Mouse (Mus musculus): ENCODE measurements around the gene Mrpl4. TPM values are rescaled to one million over a fixed set of nuclear protein-coding genes. Genes with fewer than 3 reads are reported as not detected.

Mrpl4 gene
- polyA plus RNA-seq, 1 experiment from 2014 or later, result 93.4 TPM

DNA sequence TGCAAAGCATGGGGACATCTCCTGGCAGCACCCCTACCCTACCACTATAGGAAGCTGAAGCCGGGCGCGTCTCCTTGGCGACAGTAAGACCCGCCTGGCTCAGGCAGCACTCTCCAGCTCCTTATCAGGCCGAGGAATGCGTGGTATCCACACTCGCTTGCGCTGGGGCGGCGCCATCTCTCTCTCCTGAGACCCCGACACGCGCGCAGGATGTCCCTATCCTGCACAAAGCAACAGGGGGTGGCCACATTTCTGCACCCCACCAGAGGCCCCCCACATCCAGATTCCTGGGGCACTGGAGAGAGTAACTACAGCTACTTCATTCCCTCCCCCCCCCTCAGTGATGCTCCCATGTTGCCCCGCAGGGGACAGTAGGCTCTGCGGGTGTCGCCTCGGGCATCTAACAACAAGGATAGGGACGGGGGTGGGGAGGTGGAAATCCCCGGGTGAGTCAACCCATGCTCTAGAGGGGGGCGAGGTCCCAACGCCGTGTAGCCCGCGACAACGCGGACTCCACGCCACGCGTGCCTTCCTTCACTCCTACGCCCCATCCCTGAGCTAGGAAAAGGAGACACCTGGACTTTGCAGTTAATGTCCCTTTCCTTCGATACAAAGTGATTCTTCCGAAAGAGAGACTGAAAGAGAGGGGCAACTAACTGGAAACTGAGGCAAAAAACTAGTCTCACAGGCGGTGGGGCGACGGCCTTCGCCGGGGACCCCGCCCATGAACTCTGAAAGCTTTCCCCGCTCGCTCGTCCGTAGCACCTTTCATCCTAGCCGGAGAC is 26.9 kb upstream of the Mrpl4 start:
- WGBS, result under 1% methylated on average over 45 of the region's 45 CpGs
- peak overlapping the region; percentile 99 for H3K4me2 ChIP-seq
- H3K36me3 ChIP-seq (replicated peaks), result no peaks in the 10 kb centered on the region
- 0 out of 2 replicates have a peak, but pooled peaks cover 3% of the 10 kb centered on the region for H3K27me3 ChIP-seq (replicated peaks)
- ATAC-seq (replicated peaks), result peak; percentile 55
- H3K4me3 ChIP-seq, result peak overlapping the region; percentile 70
- peaks cover 32% of the 10 kb centered on the region for H3K4me1 ChIP-seq
- H3K9me3 ChIP-seq, result no peaks in the 10 kb centered on the region
- peak overlapping the region; percentile 42; the same call in 1 of the 2 replicates for H3K27ac ChIP-seq
- H3K9ac ChIP-seq, result peak overlapping the region; percentile 64

DNA sequence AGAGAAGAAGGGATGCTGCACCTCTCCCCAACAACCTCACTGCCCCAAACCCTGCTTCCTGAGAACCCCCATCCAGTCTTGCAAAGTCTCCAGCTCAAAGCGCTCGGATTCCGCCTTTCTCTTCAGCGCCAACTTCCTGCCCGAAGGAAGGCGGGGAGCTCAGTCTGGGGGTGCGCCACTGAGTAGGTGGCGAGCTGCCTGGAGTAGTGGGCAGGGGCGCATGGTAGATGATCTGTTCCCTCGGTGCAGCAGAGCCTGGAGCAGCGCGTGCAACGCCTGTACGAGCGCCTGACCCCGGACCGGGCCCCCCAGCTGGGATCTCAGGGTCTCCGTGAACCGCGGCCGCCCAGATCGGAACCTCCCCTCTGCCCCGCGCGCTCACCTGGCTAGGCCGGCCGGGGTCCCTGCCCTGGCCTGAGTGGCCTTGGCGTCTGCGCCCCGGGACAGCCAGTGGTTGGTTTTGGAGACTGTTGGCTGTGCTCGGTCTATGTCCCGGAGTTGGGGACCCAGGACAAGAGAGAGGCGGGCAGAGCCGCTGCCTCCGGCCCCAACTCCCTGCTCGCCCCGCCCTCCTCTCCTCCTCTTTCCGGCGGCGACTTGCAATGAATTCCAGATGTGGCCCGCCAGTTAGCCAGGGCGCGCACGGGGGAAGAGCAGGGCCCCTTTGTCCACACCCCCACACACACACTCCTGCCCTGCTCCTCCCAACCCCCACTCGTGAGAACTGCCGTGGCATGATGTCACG is 26.1 kb upstream of the Mrpl4 start, which contains the start of gene S1pr2:
Gene S1pr2, minus strand, starts transcription at position 566 of the 745 bp plus-strand sequence.
- Histone ChIP-seq H3K9me3 (no peaks in the 10 kb centered on the region), H3K27ac (peak within 1 kb of the TSS; percentile 42; the same call in 1 of the 2 replicates), H3K4me1 (peaks cover 32% of the 10 kb centered on the region), H3K36me3 (replicated peaks) (no peaks in the 10 kb centered on the region), H3K4me2 (peak within 1 kb of the TSS; percentile 99), H3K9ac (peak within 1 kb of the TSS; percentile 64), H3K4me3 (peak within 1 kb of the TSS; percentile 70), H3K27me3 (replicated peaks) (0 out of 2 replicates have a peak, but pooled peaks cover 3% of the 10 kb centered on the region)
- ATAC-seq (replicated peaks), result peak; percentile 69
- under 1% methylated on average over 40 of the region's 47 CpGs for WGBS

DNA sequence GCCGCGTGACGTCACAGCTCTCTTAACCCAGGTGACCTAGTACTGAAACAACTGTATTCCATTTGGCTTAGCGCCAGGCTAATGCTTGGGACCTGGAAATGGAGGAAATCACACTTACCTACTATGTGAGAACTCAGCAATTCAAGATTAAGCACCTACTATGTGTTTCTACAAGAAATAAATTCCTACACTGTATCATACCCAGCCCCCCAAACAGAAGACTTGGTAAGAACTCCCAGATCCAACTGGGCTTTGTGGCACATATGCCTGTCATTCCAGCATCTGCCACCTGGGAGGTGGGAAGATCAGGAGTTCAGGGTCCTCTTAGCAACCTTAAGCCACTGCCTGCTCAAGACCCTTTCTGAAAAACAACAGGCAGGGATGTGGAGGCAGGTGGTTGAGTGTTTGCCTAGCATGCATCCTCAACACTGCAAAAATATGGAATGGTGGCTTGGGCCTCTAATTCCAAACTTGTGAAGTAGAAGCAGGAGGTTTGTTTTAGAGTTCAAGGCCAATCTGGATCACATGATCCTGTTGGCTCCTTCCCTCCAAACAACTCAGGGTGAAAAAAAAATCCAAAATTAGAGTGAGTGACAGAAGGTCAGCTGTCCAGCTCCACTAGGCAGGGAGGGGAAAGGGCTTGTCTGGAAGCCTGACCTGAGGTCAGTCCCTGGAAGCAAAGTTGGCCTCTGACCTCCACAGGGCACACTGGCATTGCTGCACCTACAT is 25.4 kb upstream of the Mrpl4 start:
- Histone ChIP-seq H3K4me1 (peaks cover 31% of the 10 kb centered on the region), H3K9ac (peak overlapping the region; percentile 64), H3K4me2 (peak overlapping the region; percentile 99), H3K9me3 (no peaks in the 10 kb centered on the region), H3K27ac (no peak overlapping the region), H3K36me3 (replicated peaks) (no peaks in the 10 kb centered on the region), H3K4me3 (peak overlapping the region; percentile 70), H3K27me3 (replicated peaks) (0 out of 2 replicates have a peak, but pooled peaks cover 3% of the 10 kb centered on the region)
- WGBS, result 2% methylated on average over 4 of the region's 4 CpGs
- no peak for ATAC-seq (replicated peaks)

DNA sequence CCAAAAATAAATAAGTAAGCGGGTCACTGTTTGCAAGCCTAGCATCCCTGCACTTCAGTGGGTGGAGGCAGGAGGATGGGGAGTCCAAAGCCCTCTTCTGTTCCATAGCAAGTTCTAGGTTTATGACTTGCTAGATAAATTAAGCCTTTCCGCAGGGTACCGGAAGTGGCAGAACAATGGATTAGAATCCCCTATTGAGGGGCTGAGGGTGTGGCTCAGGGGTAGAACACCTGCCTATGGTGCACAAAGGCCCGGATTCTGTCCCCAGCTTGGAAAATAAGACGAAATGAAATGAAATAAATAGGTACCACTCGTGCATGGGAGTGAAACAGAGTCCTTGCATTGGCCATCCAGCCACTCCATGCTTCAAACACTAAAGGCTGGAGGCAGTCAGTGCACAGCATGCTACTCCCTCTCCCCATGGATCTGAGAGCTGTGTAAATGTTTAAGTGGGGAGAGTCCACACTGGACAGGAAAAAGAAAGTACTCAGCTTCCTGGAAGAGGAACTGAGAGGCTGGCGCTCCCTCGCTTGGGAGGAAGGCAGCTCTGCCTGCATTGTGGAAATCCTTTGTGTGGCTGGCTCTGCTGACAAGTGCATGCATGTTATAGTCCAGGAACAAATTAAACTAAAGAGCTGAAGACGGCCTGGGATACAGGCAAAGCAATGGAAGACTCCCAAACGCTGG is 24.0 kb upstream of the Mrpl4 start:
- ATAC-seq (replicated peaks), result no peak
- H3K4me2 ChIP-seq, result no peak overlapping the region
- 58% methylated on average over 10 of the region's 10 CpGs for WGBS
- H3K4me3 ChIP-seq, result no peak overlapping the region
- no peak overlapping the region for H3K9ac ChIP-seq
- 0 out of 2 replicates have a peak, but pooled peaks cover 3% of the 10 kb centered on the region for H3K27me3 ChIP-seq (replicated peaks)
- no peak overlapping the region for H3K27ac ChIP-seq
- H3K36me3 ChIP-seq (replicated peaks), result no peaks in the 10 kb centered on the region
- no peaks in the 10 kb centered on the region for H3K9me3 ChIP-seq
- H3K4me1 ChIP-seq, result peaks cover 21% of the 10 kb centered on the region

DNA sequence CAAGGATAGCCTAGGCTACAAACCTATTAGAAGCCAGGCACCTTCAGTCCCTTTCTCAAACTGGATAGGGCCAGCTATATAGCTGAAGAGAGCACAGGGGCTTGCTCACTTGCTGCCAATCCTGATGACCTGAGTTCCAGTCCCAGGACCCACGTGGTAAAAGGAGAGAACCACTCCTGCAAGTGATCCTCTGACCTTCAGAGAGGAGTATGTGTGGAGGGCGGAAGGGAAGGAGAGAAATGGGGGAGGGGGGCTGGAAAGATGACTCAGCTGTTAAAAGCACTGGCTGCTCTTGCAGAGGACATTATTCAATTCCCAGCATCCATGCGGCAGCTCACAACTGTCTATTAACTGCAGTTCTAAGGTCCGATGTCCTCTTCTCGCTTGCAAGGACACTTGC is 23.4 kb upstream of the Mrpl4 start:
- peaks cover 21% of the 10 kb centered on the region for H3K4me1 ChIP-seq
- no peaks in the 10 kb centered on the region for H3K9me3 ChIP-seq
- no peak overlapping the region for H3K9ac ChIP-seq
- H3K27me3 ChIP-seq (replicated peaks), result 0 out of 2 replicates have a peak, but pooled peaks cover 3% of the 10 kb centered on the region
- H3K27ac ChIP-seq, result no peak overlapping the region
- 70% methylated on average over 5 of the region's 5 CpGs for WGBS
- no peaks in the 10 kb centered on the region for H3K36me3 ChIP-seq (replicated peaks)
- no peak overlapping the region for H3K4me2 ChIP-seq
- no peak for ATAC-seq (replicated peaks)
- H3K4me3 ChIP-seq, result no peak overlapping the region

DNA sequence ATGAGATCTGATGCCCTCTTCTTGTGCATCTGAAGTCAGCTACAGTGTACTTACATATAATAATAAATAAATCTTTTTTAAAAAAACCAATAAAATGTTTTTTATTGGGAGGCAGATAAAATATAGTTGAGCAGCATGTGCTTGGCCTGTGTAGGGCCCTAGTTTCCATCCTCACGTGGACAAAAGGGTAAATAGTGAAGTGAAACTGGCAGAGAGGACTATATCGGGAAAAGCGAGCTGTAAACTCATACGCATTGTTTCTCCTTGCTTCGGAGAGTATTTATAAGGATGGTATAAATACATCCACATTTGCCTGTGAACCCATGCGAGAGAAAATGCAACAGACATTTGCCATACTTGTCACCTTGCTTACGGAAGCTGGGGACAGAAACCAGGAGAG is 22.8 kb upstream of the Mrpl4 start:
- H3K9me3 ChIP-seq, result no peaks in the 10 kb centered on the region
- peaks cover 19% of the 10 kb centered on the region for H3K4me1 ChIP-seq
- H3K9ac ChIP-seq, result no peak overlapping the region
- WGBS, result 89% methylated on average over 7 of the region's 7 CpGs
- H3K36me3 ChIP-seq (replicated peaks), result no peaks in the 10 kb centered on the region
- H3K4me3 ChIP-seq, result no peak overlapping the region
- no peak overlapping the region for H3K27ac ChIP-seq
- H3K27me3 ChIP-seq (replicated peaks), result 0 out of 2 replicates have a peak, but pooled peaks cover under 1% of the 10 kb centered on the region
- H3K4me2 ChIP-seq, result no peak overlapping the region
- ATAC-seq (replicated peaks), result no peak

DNA sequence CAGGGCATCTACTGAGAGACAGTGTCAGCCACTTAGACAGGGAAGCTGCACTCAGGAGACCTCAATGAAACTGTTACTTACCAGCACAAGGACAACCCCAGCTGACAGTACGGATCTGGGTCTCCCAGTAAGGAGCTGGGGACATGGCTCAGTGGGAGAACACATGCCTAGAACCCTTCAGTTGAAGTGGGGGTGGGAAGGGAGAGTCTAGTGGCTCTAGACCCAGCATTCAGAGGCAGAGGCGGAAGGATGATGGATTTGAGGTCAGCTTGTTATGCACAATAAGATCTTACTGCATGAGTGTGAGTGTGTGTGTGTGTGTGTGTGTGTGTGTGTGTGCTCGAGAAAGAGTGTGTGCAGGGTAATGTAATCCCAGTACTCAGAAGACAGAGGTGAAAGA is 20.4 kb upstream of the Mrpl4 start:
- ATAC-seq (replicated peaks), result no peak
- Histone ChIP-seq H3K9ac (no peak overlapping the region), H3K36me3 (replicated peaks) (no peaks in the 10 kb centered on the region), H3K27ac (no peak overlapping the region), H3K27me3 (replicated peaks) (no peaks in the 10 kb centered on the region), H3K4me3 (no peak overlapping the region), H3K4me1 (no peaks in the 10 kb centered on the region), H3K9me3 (no peaks in the 10 kb centered on the region), H3K4me2 (no peak overlapping the region)
- 59% methylated on average over 3 of the region's 3 CpGs for WGBS

DNA sequence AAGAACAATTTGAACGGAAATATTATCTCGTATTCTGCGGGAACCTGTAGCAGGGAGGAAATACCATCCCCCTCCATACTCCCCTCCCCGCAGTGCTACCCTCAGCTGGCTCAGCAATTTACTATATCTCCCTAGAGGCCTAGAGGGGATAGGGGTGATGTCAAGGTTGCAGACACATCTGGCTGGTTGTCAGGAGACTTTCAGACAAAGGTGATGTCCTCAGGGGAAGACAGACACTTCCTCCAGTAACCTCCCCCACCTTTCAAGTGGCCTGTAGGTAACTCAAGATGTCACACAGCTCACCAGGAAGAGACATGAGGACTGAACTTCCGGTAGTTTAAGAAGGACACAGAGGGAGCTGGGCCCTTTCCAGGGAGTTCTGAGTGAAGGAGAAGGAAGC is 19.4 kb upstream of the Mrpl4 start:
- WGBS, result 79% methylated on average over 5 of the region's 5 CpGs
- H3K27me3 ChIP-seq (replicated peaks), result no peaks in the 10 kb centered on the region
- H3K27ac ChIP-seq, result no peak overlapping the region
- H3K4me1 ChIP-seq, result no peaks in the 10 kb centered on the region
- no peaks in the 10 kb centered on the region for H3K9me3 ChIP-seq
- H3K36me3 ChIP-seq (replicated peaks), result no peaks in the 10 kb centered on the region
- 0 out of 2 replicates have a peak overlapping the region, but pooled peaks have one; percentile 1 for H3K9ac ChIP-seq
- ATAC-seq (replicated peaks), result no peak
- no peak overlapping the region for H3K4me2 ChIP-seq
- H3K4me3 ChIP-seq, result no peak overlapping the region

DNA sequence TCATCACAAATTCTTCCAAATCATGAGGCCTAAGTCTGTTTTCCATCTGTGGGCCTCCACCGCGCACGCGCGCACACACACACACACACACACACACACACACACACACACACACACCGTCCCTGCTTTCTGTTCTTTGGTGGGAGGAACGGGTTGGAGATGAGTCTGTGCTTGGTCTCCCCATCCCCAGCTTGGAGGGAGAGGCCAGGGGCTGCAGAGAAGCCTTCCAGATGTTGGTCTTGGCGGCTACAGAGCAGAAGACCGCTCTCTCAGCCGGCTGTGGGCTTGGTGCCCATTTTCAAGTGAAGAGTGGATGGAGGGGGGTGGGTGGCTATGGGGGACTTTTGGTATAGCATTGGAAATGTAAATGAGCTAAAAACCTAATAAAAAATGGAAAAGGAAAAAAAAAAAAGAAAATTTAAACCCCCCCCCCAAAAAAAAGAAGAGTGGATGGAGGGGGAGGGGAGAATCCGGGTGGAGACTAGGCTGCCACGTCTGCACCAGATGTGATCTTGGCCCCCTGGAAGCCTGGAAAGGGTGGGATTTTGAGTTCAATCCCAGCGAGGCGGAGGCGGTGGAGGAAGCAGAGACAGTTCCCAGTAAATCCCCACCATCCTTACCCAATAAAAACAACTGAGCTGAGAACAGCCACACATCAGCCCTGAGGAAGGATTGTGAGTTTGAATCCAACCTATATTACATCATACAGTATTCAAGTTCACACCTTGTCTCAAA is 15.4 kb upstream of the Mrpl4 start:
- Histone ChIP-seq H3K4me2 (no peak overlapping the region), H3K36me3 (replicated peaks) (no peaks in the 10 kb centered on the region), H3K4me1 (peaks cover 3% of the 10 kb centered on the region), H3K27ac (no peak overlapping the region), H3K9me3 (no peaks in the 10 kb centered on the region), H3K9ac (no peak overlapping the region), H3K27me3 (replicated peaks) (no peaks in the 10 kb centered on the region), H3K4me3 (no peak overlapping the region)
- 67% methylated on average over 15 of the region's 15 CpGs for WGBS
- no peak for ATAC-seq (replicated peaks)

DNA sequence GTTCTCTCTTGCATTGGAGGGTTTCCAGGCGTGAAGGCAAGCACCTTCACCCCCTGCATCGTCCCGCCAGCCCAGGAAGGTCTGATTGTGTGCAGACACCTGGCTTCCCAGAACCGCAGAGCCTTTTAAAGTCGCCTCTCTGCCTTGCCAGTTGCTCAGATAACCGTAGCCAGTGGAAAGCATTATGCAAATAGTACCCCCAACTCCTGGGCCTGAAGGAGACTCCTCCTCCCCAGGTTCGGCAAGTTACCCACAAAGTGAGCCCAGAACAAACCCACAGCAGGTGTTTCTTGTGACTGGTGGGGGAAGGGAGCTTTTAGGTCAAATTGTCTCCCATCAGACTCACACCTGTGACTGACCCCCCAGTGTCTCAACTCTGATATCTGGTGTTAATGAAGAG is 14.6 kb upstream of the Mrpl4 start:
- H3K27me3 ChIP-seq (replicated peaks), result no peaks in the 10 kb centered on the region
- no peak overlapping the region for H3K9ac ChIP-seq
- peaks cover 3% of the 10 kb centered on the region for H3K4me1 ChIP-seq
- H3K27ac ChIP-seq, result no peak overlapping the region
- no peaks in the 10 kb centered on the region for H3K9me3 ChIP-seq
- no peaks in the 10 kb centered on the region for H3K36me3 ChIP-seq (replicated peaks)
- H3K4me3 ChIP-seq, result no peak overlapping the region
- no peak overlapping the region for H3K4me2 ChIP-seq
- 28% methylated on average over 7 of the region's 7 CpGs for WGBS
- no peak for ATAC-seq (replicated peaks)

DNA sequence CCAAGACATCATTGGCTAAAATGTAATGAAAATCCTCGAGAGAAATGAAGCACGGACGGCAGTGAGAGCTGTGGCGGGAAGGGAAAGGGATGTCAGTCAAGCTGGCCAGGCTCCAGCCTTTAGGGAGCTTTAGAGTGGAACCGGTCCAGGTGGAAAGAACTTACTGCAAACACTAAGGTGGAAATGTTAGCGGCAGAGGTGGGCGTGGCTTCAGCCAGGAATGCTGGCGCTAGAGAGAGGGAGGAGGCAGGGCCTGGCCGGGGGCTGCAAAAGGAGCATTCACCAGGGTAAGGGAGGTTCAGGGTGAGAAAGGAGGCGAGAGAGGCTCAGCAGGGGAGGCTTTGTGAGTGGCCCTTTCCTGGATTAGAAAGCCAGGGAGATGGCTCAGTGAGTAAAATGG is 11.7 kb upstream of the Mrpl4 start:
- WGBS, result 4% methylated on average over 10 of the region's 10 CpGs
- H3K4me2 ChIP-seq, result peak overlapping the region; percentile 11; the same call in 1 of the 2 replicates

More for the DNA sequence above, 11.7 kb upstream of the Mrpl4 start:
- no peak for ATAC-seq (replicated peaks)
- Histone ChIP-seq H3K9me3 (no peaks in the 10 kb centered on the region), H3K9ac (no peak overlapping the region), H3K27me3 (replicated peaks) (no peaks in the 10 kb centered on the region), H3K4me3 (no peak overlapping the region), H3K27ac (no peak overlapping the region), H3K36me3 (replicated peaks) (no peaks in the 10 kb centered on the region), H3K4me1 (peaks cover 3% of the 10 kb centered on the region)
